Mouse (Mus musculus): Measurements from ENCODE around the gene Tnfrsf23.

The Tnfrsf23 gene

GRCm38 (mm10) chr7:143685359-143686067 is at the start of gene Tnfrsf23:
Tnfrsf23 (minus strand) TSS chr7:143685872.
- no peak; the same call in 1 of the 2 replicates for TF ChIP-seq GATA4 (IDR thresholded peaks at IDR 0.05; ENCODE audit: insufficient replicate concordance, low read length)

DNA sequence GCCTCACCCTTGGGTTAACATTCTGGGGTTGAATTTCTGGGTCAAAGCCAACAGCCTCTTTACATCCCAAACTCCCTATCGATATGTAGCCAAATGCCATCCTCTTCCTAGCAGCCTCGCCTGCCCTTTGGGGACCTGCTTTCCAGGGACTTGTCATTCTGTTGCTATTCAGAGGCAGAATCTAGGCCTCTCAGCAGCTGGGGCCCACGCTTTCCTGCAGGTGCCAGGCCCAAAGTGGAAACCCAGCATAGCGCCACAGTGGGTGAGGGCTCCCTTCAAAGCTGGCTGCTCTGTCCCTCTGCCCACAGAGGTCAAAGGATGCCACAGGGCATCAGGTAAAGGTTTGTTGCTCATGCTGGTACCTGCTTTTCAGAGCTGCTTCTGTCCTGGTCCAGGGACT is 48.1 kb upstream of the Tnfrsf23 start:
- no peak for TF ChIP-seq GATA4 (IDR thresholded peaks at IDR 0.05; ENCODE audit: insufficient replicate concordance, low read length)

GRCm38 (mm10) chr7:143729886-143730285 is 44.2 kb upstream of the Tnfrsf23 start:
- no peak for TF ChIP-seq GATA4 (IDR thresholded peaks at IDR 0.05; ENCODE audit: insufficient replicate concordance, low read length)

DNA sequence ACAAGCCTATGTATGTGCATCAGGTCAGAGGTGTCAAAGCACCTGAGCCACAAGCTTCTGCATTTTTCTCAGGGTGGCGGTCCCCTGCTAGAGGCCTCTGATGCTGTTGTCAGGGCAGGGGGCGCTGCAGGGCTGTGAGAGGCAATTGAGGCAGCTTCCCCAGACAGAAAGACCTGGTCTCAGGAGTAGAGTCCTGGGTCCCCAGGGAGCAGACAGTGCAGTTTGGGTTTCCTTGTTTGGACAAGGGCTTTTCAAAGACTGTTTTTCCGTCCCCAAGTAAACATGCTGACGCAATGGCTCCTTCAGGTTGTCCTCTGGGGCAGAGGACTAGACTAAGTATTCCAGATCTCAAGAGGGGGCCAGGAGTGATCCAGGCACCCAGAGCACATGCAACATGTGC is 40.7 kb upstream of the Tnfrsf23 start:
- TF ChIP-seq GATA4 (IDR thresholded peaks at IDR 0.05; ENCODE audit: insufficient replicate concordance, low read length): no peak

DNA sequence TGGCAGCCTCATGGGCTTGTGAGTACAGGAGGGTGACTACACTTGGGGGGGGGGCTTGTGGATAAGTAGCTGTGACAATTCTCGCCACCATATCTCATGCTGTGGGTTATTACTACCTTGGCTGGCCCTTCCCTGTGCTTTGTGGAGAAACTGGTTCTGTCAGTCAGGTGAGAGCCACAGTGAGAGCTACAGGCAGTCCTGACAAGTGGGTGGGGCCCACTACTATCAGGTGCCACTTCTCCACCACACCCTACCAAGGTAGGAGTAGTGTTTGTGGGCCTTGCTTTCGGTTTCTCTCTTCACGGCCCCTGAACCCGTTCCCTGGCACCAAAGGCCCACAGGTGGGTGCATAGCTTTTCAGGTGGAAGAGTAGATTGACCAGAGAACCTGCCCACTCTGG is 38.2 kb upstream of the Tnfrsf23 start:
- no peak for TF ChIP-seq GATA4 (IDR thresholded peaks at IDR 0.05; ENCODE audit: insufficient replicate concordance, low read length)

DNA sequence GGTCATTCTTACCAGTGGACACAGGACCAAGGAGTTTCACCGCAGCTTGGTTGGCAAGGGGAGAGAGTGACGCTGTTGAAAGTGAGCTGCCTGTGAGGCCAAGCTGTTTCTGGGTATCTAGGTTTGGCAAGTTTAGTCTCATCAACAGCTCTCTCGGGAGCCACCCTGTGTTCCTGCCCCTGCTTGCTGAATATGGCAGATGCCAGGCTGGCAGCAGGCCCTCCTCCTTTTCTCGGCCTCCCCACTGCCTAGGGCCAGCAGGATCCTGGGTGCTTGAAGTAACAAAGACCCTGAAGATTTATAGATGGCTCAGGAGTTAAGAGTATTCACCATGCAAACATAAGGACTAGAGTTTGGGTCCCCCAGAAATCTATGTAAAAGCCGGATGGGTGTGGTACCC is 37.0 kb upstream of the Tnfrsf23 start:
- no peak for TF ChIP-seq GATA4 (IDR thresholded peaks at IDR 0.05; ENCODE audit: insufficient replicate concordance, low read length)

- no peak for TF ChIP-seq GATA4 (IDR thresholded peaks at IDR 0.05; ENCODE audit: insufficient replicate concordance, low read length)
Measured at GRCm38 (mm10) chr7:143717811-143718210, 32.1 kb upstream of the Tnfrsf23 start.

DNA sequence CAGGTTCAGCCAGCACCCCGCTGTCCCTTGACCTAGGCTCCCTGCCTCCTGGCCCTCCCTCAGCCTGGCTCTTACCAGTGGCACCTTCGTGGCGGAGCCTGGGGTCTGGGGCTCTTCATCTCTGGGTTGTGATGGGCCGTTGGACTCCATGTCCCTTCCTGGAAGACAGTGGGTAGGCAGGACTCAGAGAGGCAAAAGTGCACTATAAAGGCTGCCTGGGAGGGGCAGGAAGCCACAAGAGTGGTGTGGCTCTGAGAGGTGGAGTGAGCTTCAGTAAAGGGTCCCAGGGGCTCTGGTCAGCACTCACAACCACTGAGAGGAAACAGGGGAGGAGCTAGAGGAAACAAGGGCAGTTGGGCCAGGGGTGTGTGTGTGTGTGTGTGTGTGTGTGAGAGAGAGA is 27.7 kb upstream of the Tnfrsf23 start:
- TF ChIP-seq GATA4 (IDR thresholded peaks at IDR 0.05; ENCODE audit: insufficient replicate concordance, low read length): no peak

GRCm38 (mm10) chr7:143712771-143713348 is 27.2 kb upstream of the Tnfrsf23 start:
- TF ChIP-seq GATA4 (IDR thresholded peaks at IDR 0.05; ENCODE audit: insufficient replicate concordance, low read length): no peak

GRCm38 (mm10) chr7:143712023-143712422 is 26.4 kb upstream of the Tnfrsf23 start:
- TF ChIP-seq GATA4 (IDR thresholded peaks at IDR 0.05; ENCODE audit: insufficient replicate concordance, low read length): no peak

- TF ChIP-seq GATA4 (IDR thresholded peaks at IDR 0.05; ENCODE audit: insufficient replicate concordance, low read length): no peak
Measured at GRCm38 (mm10) chr7:143711381-143711780, 25.7 kb upstream of the Tnfrsf23 start.

DNA sequence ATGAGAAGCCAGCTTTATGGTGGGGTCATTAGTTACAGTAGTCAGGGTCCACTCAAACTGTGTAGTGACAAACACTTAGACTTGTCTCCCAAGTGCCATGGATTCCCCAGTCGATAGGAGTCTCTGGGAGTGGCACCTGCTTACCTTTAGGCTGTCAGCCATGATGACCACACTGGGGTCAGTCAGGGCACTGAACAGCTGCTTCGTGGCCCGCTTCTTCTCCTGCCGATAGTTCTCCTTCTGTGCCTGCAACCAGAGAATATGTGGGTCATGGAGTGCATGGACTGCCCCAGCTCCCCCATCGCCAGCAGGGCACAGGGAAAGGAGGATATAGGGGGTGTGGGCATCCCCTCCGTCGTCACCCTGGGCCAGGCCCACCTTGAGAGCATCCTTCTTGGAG is 23.7 kb upstream of the Tnfrsf23 start:
- no peak for TF ChIP-seq GATA4 (IDR thresholded peaks at IDR 0.05; ENCODE audit: insufficient replicate concordance, low read length)

DNA sequence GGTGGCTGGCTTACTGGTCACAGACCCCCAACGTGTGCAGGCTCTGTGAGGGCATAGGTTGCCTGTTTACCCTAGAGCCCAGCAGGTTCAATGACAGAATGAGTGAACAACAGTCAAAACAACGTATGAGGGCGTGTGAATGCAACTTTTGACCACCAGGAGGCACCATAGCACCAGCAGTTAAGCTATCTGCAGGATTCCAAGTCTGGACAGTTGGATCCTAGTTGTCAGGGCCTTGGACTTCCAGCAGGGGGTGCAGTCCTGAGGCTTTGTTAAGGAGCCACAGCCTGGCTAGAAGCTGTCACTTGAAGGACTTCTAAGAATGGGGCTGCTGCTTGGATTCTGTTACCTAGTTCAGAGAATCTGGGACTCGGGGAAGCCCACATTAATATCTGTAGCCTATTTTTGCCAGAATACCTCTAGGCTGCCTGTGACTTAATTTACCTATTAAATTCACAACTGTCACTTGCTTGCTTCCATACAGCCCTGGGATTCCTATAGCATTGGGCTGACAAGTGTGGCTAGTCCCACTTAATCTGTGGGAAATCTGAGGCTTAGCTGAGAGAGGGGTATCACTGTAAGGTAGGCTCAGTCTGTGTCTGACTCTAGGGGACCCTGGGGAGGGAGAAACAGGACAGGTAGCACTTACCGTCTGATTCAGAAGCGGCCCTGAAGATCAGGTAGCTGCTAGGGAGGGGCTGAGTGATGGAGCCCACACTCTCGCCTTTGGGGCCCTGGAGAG is 21.2 kb upstream of the Tnfrsf23 start:
- TF ChIP-seq GATA4 (IDR thresholded peaks at IDR 0.05; ENCODE audit: insufficient replicate concordance, low read length): no peak

DNA sequence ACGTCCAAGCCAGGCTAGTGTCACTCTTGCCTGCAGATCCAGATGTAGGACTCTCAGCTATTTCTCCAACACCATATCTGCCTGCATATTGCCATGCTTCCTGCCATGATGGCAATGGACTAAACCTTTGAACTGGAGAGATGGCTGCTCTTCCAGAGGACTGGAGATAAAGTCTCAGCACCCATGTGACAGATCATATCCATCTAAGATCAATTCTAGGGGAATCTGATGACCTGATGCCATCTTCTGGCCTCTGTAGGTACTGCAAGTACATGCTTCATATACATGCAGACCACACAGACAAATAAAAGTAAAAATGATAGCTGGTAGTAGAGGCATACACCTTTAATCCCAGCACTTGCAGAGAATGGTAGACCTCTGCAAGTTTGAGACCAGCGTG is 10.5 kb upstream of the Tnfrsf23 start:
- TF ChIP-seq GATA4 (IDR thresholded peaks at IDR 0.05; ENCODE audit: insufficient replicate concordance, low read length): no peak

DNA sequence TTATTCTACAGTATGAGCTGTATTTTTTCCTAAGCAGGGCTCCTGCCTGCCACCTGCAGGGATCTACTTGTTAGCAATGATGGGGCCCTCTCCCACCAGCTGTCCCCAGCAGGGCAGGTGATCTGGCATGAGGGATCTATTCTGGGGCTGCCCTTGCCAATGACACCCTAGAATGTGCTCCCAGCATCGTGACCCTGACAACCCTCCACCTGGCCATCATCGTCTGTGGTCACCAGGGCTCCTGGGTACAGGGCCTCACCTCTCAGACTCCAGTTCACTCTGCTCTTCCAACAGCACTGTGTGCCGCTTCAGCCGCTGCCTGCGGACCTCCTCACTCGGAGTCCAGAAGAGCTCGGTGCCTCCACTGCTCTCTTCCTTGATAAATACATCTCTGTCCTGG is 8.9 kb upstream of the Tnfrsf23 start:
- no peak for TF ChIP-seq GATA4 (IDR thresholded peaks at IDR 0.05; ENCODE audit: insufficient replicate concordance, low read length)

Measured in liver, adult (tissue).